In the genomic region with DNA sequence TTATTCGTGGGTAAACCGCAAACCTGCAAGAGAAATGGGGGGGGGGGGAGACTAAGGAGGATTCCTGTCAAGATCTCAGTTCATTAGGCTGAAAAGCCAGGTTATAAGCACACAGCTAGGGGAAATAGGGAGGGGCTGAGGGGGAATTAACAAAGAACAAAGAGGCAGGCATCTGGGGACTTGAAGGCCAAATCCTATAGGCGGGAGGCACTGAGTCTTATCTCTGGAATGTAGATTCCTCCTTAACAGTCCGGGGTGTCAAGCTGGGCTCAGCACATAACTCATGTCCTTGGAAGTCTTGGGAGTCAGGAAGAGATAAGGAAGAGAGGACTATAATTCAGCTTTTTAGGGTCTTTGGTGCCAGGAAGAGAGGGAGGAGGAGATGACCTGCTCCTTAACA, we compare ENCODE assay signal across 1 mouse cellular context. TPM values are rescaled to one million over a fixed set of nuclear protein-coding genes. Genes with fewer than 3 reads are reported as not detected.
"Had no signal": no experiment of that assay in that cellular context is flagged by ENCODE, and none has a peak within 500 bp of the region (broad histone marks: within the 10 kb centered on the region; RNA-seq: fewer than 3 reads in every experiment).

No protein-coding gene starts in this region.

RNA-seq across cellular contexts. Expression of a gene that starts 56.4 kb away (rescaled TPM):
- total RNA-seq: megakaryocyte progenitor cell, adult 5-6 weeks had no signal
